Mouse (Mus musculus) erythroblast, embryonic 14.5 days (primary cell): Measurements from ENCODE around the gene Fbln1.

Source experiments
- GATA1 ChIP-seq: IDR thresholded peaks from 2 replicates; pipeline ENCODE4 v1.6.1; 2012; ENCODE audit warnings: low read length, inconsistent platforms, mixed read lengths
- TAL1 ChIP-seq: IDR thresholded peaks from 3 replicates; pipeline ENCODE4 v1.6.1; 2012; ENCODE audit warnings: low read length, inconsistent platforms, mixed read lengths

- TF ChIP-seq GATA1 (no peak), TAL1 (no peak)
Measured at GRCm38 (mm10) chr15:85241856-85242255, 36.1 kb downstream of the Fbln1 start.
